Comparison of ENCODE assay signal across 9 mouse cellular contexts in genomic region chr10:78279210-78279609, GRCm38 (mm10). TPM values are rescaled to one million over a fixed set of nuclear protein-coding genes. Genes with fewer than 3 reads are reported as not detected.
DNase-seq lines count a peak whose midpoint lies in the region; ATAC-seq and TF ChIP-seq lines count a peak whose summit lies in the region.
"Had no signal": no experiment of that assay in that cellular context is flagged by ENCODE, and none has a peak within 500 bp of the region (broad histone marks: within the 10 kb centered on the region; RNA-seq: fewer than 3 reads in every experiment).

No protein-coding gene starts in this region.

- peaks cover 11% of the 10 kb centered on the region; the same call in 1 of the 2 replicates for H3K4me1 ChIP-seq in cerebellum, adult 2 months (ENCODE audit: control insufficient read depth, insufficient read depth, low read length)
- no peaks in the 10 kb centered on the region; the same call in 1 of the 2 replicates for H3K4me1 ChIP-seq in kidney, adult 2 months (ENCODE audit: control insufficient read depth, insufficient read depth, low read length)
- no peaks in the 10 kb centered on the region for H3K4me1 ChIP-seq in limb, embryonic 15.5 days
- H3K4me1 ChIP-seq in midbrain, postnatal 0 days (ENCODE audit: insufficient read depth, low read length), result no peaks in the 10 kb centered on the region
- H3K4me1 ChIP-seq: embryonic facial prominence, embryonic 15.5 days had no signal

- no peaks in the 10 kb centered on the region for H3K27me3 ChIP-seq in cerebellum, adult 2 months (ENCODE audit: control insufficient read depth, insufficient read depth, low read length)
- H3K27me3 ChIP-seq in kidney, adult 2 months (replicated peaks; ENCODE audit: control insufficient read depth, insufficient read depth, low read length), result no peaks in the 10 kb centered on the region
- H3K27me3 ChIP-seq in limb, embryonic 15.5 days, result no peaks in the 10 kb centered on the region
- no peaks in the 10 kb centered on the region for H3K27me3 ChIP-seq in midbrain, postnatal 0 days (ENCODE audit: insufficient read depth, low read length)
- H3K27me3 ChIP-seq: embryonic facial prominence, embryonic 15.5 days had no signal

- H3K4me2 ChIP-seq in limb, embryonic 15.5 days, result no peak overlapping the region
- no peak overlapping the region for H3K4me2 ChIP-seq in midbrain, postnatal 0 days (ENCODE audit: low read depth, low read length, poor library complexity, severe bottlenecking)
- H3K4me2 ChIP-seq: embryonic facial prominence, embryonic 15.5 days had no signal

- no peaks in the 10 kb centered on the region for H3K9me3 ChIP-seq in limb, embryonic 15.5 days
- H3K9me3 ChIP-seq in midbrain, postnatal 0 days (ENCODE audit: low read length), result no peaks in the 10 kb centered on the region
- H3K9me3 ChIP-seq: embryonic facial prominence, embryonic 15.5 days had no signal

- peak; percentile 93 for TF ChIP-seq CTCF in cerebellum, adult 2 months (IDR thresholded peaks at IDR 0.05; ENCODE audit: borderline replicate concordance, insufficient read depth, low read depth, low read length)
- peak; percentile 80 for TF ChIP-seq CTCF in kidney, adult 2 months (conservative IDR thresholded peaks at IDR 0.05; ENCODE audit: insufficient read depth, insufficient read length, low read depth, low read length)
- peak; percentile 92 for TF ChIP-seq CTCF in midbrain, postnatal 0 days (IDR thresholded peaks at IDR 0.05)

- WGBS in cerebellum, adult 2 months, result 49% methylated on average over 8 of the region's 8 CpGs
- WGBS in kidney, adult 2 months, result 43% methylated on average over 8 of the region's 8 CpGs
- 49% methylated on average over 8 of the region's 8 CpGs for WGBS in limb, embryonic 15.5 days
- 37% methylated on average over 8 of the region's 8 CpGs for WGBS in midbrain, postnatal 0 days

- no peak for TF ChIP-seq POLR2A in cerebellum, adult 2 months (IDR thresholded peaks at IDR 0.05; ENCODE audit: borderline replicate concordance, insufficient read depth, low read length)
- TF ChIP-seq POLR2A in kidney, adult 2 months (IDR thresholded peaks at IDR 0.05; ENCODE audit: low read depth, low read length), result no peak

- H3K27ac ChIP-seq in cerebellum, adult 2 months (ENCODE audit: insufficient read depth, low read length), result no peak overlapping the region
- peak overlapping the region; percentile 11; the same call in 1 of the 2 replicates for H3K27ac ChIP-seq in kidney, adult 2 months (ENCODE audit: insufficient read depth, low read depth, low read length)
- no peak overlapping the region for H3K27ac ChIP-seq in limb, embryonic 15.5 days
- H3K27ac ChIP-seq in midbrain, postnatal 0 days (ENCODE audit: low read depth, low read length), result no peak overlapping the region
- H3K27ac ChIP-seq: embryonic facial prominence, embryonic 15.5 days had no signal

- intact Hi-C loops in gastrocnemius, postnatal 14 days (cut with DNase I; ENCODE audit: low total_unique reads), result no loop called here

- peak; percentile 40 to 54 for DNase-seq in left cerebral cortex, adult 18-20 months (ENCODE audit: low spot score in 2 of 2)
- DNase-seq in left cerebral cortex, adult 11 months (ENCODE audit: low spot score), result no peak
- DNase-seq in cerebellum, adult 2 months, result peak; percentile 64 to 65
- DNase-seq in gastrocnemius, postnatal 14 days, result peak; percentile 38
- DNase-seq in kidney, adult 2 months, result peak; percentile 70
- DNase-seq in midbrain, postnatal 0 days (ENCODE audit: low spot score), result peak; percentile 88
- peak; percentile 17 for DNase-seq in telencephalon, adult 2 months (ENCODE audit: low read depth, low spot score)

- H3K4me3 ChIP-seq in cerebellum, adult 2 months (replicated peaks; ENCODE audit: insufficient read depth, low read depth, low read length), result no peak overlapping the region
- no peak overlapping the region for H3K4me3 ChIP-seq in kidney, adult 2 months (ENCODE audit: insufficient read depth, low read depth, low read length)
- no peak overlapping the region for H3K4me3 ChIP-seq in limb, embryonic 15.5 days
- H3K4me3 ChIP-seq in midbrain, postnatal 0 days (ENCODE audit: low read depth, low read length), result no peak overlapping the region
- H3K4me3 ChIP-seq: embryonic facial prominence, embryonic 15.5 days had no signal

- H3K36me3 ChIP-seq in kidney, adult 2 months (ENCODE audit: control insufficient read depth, insufficient read depth, low read length), result no peaks in the 10 kb centered on the region
- peaks cover 79% of the 10 kb centered on the region for H3K36me3 ChIP-seq in limb, embryonic 15.5 days
- H3K36me3 ChIP-seq in midbrain, postnatal 0 days (ENCODE audit: insufficient read depth, low read length), result peaks cover 70% of the 10 kb centered on the region

- H3K9ac ChIP-seq in limb, embryonic 15.5 days, result no peak overlapping the region
- H3K9ac ChIP-seq in midbrain, postnatal 0 days (replicated peaks; ENCODE audit: low read length, poor library complexity, severe bottlenecking), result no peak overlapping the region
- H3K9ac ChIP-seq: embryonic facial prominence, embryonic 15.5 days had no signal

- 0 out of 2 replicates have a peak, but pooled peaks have one; percentile 26 for ATAC-seq in limb, embryonic 15.5 days (ENCODE audit: insufficient number of reproducible peaks, low FRiP score, low TSS enrichment, low read depth)
- ATAC-seq in midbrain, postnatal 0 days (ENCODE audit: low FRiP score), result peak; percentile 68

RNA-seq across cellular contexts. Expression of gene Trappc10, which starts 34.8 kb away (rescaled TPM):
- total RNA-seq in left cerebral cortex, adult 18-20 months (2021), result 10 to 100 TPM; 84.4 to 85.7 TPM
- polyA plus RNA-seq in cerebellum, adult 2 months (2012; rRNA removed), result 74.3 and 75.0 TPM in 2 replicates
- total RNA-seq in gastrocnemius, postnatal 14 days (2021), result 10 to 100 TPM; 30.3 to 31.7 TPM
- polyA plus RNA-seq in kidney, adult 2 months (2012; rRNA removed), result 45.0 and 57.5 TPM in 2 replicates
- polyA plus RNA-seq in limb, embryonic 15.5 days (2015; fragmentation: Nextera tagmentation; extraction: Ambion mirVana), result 13.3 and 15.6 TPM in 2 replicates
- total RNA-seq in midbrain, postnatal 0 days (2014; rRNA removed), result 102 and 129 TPM in 2 replicates
- 35.1 and 42.2 TPM in 2 replicates for polyA plus RNA-seq in midbrain, postnatal 0 days (2015; fragmentation: Nextera tagmentation; extraction: Ambion mirVana)
